Mouse (Mus musculus) liver, adult 2 months (tissue): ENCODE results near the gene Klhl35.

Experiments used
- CTCF ChIP-seq: fragments of 200-500 bp; IDR thresholded peaks from 2 replicates; pipeline ENCODE4 v1.5.1; 2011; ENCODE audit warnings: low read depth, low read length, control low read depth
- POLR2A ChIP-seq: fragments of 200-500 bp; IDR thresholded peaks from 2 replicates; pipeline ENCODE4 v1.6.1; 2011; ENCODE audit warnings: low read length, control low read depth; ENCODE audit not compliant: insufficient read depth; ENCODE audit errors: extremely low read depth

DNA sequence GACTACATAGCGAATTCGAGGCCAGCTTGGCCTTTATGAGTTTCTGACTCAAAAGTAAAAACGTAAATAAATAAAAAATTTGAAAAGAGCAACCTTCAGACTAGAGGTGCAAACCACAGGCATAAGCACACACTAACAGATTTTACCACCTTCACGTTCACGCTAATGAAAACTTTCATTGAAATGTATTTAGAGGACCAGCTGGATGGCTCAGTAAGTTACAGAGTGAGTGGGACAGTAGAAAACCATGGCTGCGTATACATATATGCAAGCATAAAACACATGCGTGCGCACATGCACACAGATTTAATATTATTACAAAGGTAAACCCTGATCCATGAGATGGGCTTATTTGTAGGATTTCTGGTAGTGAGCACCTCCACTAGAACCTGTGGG lies 18.1 kb downstream of the Klhl35 start:
- TF ChIP-seq CTCF = no peak
- TF ChIP-seq POLR2A = no peak
